Mouse (Mus musculus) cerebellum, adult 9-10 months (tissue): ENCODE data around the gene Slc30a4.
A peak's percentile ranks its signal among the peaks of the same experiment; 100 is the strongest.

Experiments used
- DNase-seq: peaks from one replicate; pipeline ENCODE4 v3.0.0; 2022

Gene Slc30a4

GRCm38 (mm10) chr2:122702181-122703036, at the start of gene Slc30a4:
TSS of gene Slc30a4 (minus strand) at chr2:122702663.
- DNase-seq = peak; percentile 80

GRCm38 (mm10) chr2:122746461-122746860, 44.0 kb upstream of the Slc30a4 start:
- no peak for DNase-seq

- DNase-seq = peak; percentile 44
Measured at GRCm38 (mm10) chr2:122739023-122739422, 36.6 kb upstream of the Slc30a4 start.

- peak; percentile 92 for DNase-seq
Measured at GRCm38 (mm10) chr2:122737894-122738830, 35.7 kb upstream of the Slc30a4 start, which contains the start of gene Bloc1s6. TSS of gene Bloc1s6 (plus strand) at chr2:122738503.

- no peak for DNase-seq
Measured at GRCm38 (mm10) chr2:122731456-122731855, 29.0 kb upstream of the Slc30a4 start.

GRCm38 (mm10) chr2:122725604-122726003, 23.1 kb upstream of the Slc30a4 start:
- no peak for DNase-seq

- no peak for DNase-seq
Measured at GRCm38 (mm10) chr2:122720564-122720963, 18.1 kb upstream of the Slc30a4 start.

GRCm38 (mm10) chr2:122719232-122719631, 16.8 kb upstream of the Slc30a4 start:
- no peak for DNase-seq

- no peak for DNase-seq
Measured at GRCm38 (mm10) chr2:122716301-122716842, 13.9 kb upstream of the Slc30a4 start.

GRCm38 (mm10) chr2:122715148-122715692, 12.8 kb upstream of the Slc30a4 start:
- no peak for DNase-seq

GRCm38 (mm10) chr2:122712848-122713247, 10.4 kb upstream of the Slc30a4 start:
- no peak for DNase-seq

- no peak for DNase-seq
Measured at GRCm38 (mm10) chr2:122711911-122712310, 9.4 kb upstream of the Slc30a4 start.

GRCm38 (mm10) chr2:122709156-122709555, 6.7 kb upstream of the Slc30a4 start:
- no peak for DNase-seq

GRCm38 (mm10) chr2:122708080-122708479, 5.6 kb upstream of the Slc30a4 start:
- DNase-seq = no peak

GRCm38 (mm10) chr2:122704572-122704971, 2.1 kb upstream of the Slc30a4 start:
- DNase-seq = no peak

- DNase-seq = no peak
Measured at GRCm38 (mm10) chr2:122701871-122702180, 637 bp downstream of the Slc30a4 start.

- peak; percentile 5 for DNase-seq
Measured at GRCm38 (mm10) chr2:122701012-122701411, 1.5 kb downstream of the Slc30a4 start.

- DNase-seq = no peak
Measured at GRCm38 (mm10) chr2:122697526-122697925, 4.9 kb downstream of the Slc30a4 start.

- DNase-seq = no peak
Measured at GRCm38 (mm10) chr2:122686665-122687064, 15.8 kb downstream of the Slc30a4 start.

- DNase-seq = no peak
Measured at GRCm38 (mm10) chr2:122683641-122684040, 18.8 kb downstream of the Slc30a4 start.

- no peak for DNase-seq
Measured at GRCm38 (mm10) chr2:122682520-122682919, 19.9 kb downstream of the Slc30a4 start.

- no peak for DNase-seq
Measured at GRCm38 (mm10) chr2:122681379-122682137, 20.9 kb downstream of the Slc30a4 start.
